Mouse (Mus musculus): ENCODE measurements at regions not wholly inside any gene's neighbourhood (a gene's known extent, or its start where the extent isn't known, plus 50 kb on each side); places are given as distances from the start of the nearest gene placed in this dataset.

DNA sequence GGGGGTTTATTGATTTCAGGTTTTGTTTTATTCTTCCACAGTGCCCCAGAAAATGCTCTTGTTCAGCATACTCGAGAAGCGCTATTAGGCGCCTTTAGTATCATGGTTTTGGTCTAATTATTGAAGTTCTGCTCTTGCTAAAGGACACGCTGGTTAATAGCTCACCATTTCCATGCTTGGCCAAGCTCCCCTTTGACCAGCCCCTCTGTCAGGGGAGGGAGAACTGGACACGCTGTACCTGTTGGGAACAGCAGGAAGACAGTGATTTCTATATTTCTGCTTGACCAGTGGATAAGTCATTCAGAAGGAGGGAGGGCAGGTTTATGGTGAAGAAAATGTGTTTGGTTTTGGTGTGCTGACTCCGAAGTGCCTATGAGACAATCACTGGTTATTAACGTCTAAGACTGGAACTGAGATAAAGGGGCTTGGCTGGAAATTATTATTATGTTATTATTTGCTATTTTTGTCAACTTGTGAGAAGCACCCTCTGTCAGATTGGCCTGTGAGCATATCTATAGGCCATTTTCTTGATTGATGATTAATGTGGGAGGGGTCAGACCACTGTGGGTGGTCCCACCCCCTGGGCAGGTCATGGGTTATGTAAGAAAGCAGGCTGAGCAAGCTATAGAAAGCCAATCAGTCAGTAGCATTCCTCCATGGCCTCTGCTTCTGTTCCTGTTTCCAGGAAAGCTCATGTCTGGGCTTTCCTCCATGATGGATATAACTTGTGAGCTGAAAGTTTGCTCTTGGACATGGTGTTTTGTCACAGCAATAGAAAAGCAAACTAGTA, 51.2 kb upstream of the Tanc2 start:
- DNase-seq, result no peak

DNA sequence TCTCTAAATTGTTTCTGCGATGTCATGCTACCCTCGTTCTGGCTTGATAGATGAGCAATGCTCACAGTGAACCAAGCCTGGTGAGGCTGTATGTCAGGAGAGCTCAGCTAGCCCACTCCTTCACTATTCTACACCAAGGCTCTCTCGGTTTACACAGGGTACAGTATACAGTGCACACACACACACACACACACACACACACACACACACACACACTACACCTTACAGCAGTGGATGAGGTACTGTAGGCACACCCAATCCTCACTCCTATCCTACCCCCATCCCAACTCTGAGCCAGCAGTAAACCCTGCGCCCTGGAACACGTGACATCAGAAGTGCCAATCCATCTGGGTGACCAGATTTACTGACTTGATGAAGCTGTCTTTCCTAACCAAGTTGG, 57.2 kb upstream of the Tanc2 start:
- DNase-seq, result no peak

DNA sequence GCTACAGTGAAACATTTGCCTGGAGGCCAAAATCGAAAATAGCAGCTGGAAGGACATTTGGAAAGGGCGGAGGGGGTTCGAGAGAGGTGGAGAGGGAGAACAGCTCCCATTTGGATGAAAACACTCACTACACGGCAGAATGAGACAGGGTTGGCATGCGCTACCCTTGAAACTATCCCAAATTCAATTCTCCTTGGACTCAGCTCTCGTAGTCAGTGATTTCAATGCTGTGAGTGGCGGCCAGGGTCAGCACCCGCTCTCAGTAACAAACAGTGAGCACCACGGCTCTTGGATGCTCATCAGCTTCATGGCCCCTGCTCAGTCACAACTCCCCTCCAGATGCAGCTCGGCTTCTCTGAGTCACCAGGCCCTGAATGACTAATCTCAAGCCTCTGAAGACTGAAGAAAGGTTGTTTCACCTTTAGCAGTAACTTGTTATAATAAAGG, 59.1 kb upstream of the Tanc2 start:
- DNase-seq, result no peak

DNA sequence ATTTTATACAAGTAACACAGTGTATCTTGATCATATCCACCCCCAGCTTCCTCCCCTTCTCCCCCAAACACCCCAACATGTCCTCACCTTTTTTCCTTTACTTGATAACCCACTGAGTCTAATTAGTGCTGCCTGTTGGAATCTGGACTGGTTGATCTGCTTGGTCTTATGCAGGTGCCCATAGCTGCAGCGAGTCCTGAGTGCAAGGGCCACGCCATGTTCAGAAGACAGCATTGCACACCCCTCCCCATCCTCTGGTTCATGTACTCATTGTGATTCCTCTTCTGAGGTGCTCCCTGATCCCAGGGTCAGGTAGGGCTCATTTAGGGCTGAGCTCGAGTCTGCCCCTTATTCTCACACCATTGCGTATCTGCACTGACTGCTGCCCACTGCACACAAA, 63.7 kb upstream of the Tanc2 start:
- no peak for DNase-seq

DNA sequence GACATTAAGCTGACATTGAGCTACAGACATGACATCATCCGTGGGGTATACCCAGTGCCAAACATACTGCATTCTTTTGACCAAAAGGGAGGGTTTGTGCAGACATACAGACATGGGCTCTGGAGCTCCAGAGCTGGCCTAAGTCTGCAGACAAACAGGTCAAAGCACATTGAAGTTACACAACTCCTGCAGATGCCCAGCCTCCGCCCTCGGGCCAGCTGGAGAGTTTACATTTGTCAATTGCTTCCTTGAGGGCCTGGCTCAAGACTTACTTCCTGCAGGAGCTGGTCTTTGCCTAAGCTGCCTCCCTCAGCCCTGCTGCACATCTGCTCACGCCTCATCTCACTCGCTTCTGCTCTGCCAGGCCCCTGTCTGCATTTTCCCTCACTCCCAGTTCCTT, 64.2 kb upstream of the Tanc2 start:
- no peak for DNase-seq

DNA sequence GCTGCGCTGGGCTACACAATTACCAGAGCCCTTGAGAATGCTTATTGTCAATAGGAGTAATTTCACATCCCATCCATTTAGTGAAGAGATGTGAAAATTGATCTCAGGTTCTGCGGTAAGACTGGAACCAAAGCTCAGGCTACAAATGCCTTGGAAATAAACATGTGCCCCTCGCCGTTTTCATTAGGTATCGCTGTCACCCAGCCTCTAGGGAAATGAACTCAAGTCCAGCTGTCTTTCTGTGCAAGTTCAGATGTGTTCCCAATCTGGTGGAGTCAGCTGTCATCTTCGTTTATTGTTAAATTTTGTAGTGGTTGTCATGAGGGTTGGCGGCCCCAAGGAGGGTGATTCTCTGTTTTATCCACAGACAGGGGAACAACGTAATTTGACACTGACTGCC, 65.4 kb upstream of the Tanc2 start:
- no peak for DNase-seq

DNA sequence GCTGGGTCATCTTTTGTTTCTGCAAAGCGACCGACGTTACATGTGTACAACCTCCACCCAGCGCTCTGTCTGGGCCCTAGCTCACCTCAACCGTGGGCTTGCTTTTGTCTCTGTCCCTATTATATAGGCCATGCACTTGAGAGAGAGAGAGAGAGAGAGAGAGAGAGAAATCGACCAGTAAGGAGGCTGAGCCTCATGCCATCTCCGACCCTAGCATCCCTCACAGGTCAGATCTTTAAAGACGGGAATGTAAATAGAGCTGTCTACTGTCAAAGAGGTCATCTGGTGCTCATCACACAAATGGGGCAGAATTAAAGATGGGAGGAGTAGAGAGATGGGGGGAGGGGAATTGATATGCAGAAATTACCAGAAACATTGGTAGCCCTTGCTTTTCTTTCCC, 66.0 kb upstream of the Tanc2 start:
- DNase-seq, result no peak

DNA sequence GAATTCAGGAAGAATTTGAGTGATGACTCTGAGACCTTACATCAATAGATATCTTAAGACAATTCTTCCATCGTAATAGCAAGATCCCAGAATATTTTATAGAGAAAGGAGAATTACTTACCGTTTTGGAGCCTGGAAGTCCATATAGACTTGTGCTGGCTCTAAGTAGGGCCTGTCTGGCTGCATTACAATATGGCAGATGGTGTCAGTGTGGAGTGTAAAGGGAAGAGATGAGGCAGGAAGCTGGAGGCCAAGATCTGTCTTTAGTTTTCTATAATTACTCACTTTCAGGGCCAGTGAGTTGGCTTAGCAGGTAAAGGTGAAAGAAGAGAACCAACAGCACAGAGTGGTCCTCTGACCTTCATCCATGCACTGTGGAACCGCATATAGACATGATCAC, 63.9 kb upstream of the March10 start:
- peak; percentile 49 for DNase-seq

DNA sequence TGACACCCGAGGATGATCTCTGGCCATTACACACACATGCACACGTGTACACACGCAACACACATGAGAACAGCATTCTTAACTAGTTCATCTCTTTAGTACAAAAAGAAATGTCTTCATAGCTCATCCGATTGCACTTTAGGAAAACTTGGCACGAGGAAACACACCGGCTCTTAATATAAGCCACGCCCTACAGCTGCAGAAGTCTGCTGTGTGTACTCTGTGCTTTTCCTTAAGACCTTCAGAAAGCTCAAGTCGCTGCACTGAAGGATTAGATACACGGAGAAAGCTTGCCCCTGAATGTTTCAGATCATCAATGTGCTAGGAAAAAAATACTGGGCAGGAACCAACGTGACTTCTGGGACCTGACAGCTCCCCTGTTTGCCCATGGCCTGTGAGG, 56.7 kb upstream of the March10 start:
- no peak for DNase-seq

DNA sequence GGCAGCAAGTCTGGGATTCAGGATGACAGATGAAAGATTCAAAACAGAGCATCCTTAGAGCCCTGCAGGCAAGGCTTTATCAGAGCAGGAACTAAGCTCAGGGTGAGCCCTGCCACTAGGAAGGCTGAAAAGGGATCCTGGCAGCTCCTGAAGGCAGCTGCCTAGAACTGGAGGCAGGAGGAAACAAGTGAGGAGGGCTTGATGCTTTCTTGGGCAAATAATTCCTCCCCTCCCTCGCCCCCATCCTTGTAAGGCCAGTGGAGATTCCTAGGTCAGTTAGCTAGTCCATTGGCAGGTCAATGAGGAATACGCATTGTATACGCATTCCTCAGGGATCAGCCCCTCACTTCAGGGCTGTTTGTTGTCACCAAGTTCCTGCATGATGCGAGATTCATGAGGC, 54.1 kb upstream of the March10 start:
- no peak for DNase-seq

DNA sequence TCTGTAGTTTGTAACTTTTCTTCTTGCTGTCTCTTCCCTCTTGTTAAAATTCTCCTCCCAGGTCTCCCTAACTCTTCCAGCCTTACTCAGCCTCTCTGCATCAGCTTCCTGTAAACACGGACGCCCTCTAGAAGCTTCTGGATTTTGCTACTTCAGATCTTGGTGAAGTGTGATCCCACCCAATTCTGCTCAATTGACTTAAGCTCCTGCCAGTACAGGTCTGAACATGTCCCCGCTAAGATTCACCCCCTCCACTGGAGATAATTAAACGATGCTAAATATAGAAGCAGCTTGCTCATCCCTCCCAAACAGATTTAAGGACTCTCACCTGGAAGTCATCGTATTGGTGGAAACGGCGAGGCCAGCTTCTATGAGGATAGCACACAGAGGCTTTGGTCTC, 53.5 kb upstream of the March10 start:
- no peak for DNase-seq

DNA sequence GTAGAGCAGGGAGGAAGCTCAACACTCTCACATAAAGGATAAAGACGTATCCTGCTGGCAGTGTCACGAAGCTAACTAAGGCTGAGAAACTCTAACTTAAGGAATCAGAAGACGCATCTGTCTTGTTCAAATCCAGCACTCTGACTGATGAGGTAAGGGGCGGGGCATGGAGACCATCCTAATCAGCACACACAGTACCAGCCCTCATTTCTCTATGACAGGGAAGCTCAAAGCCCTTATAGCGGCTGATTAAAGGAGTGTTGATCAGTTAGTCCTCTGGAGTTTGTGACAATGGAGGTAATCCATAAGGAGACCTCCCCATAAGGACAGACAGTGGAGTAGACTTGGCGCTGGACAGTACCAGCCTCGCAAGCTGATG, 52.1 kb upstream of the March10 start:
- DNase-seq, result no peak

DNA sequence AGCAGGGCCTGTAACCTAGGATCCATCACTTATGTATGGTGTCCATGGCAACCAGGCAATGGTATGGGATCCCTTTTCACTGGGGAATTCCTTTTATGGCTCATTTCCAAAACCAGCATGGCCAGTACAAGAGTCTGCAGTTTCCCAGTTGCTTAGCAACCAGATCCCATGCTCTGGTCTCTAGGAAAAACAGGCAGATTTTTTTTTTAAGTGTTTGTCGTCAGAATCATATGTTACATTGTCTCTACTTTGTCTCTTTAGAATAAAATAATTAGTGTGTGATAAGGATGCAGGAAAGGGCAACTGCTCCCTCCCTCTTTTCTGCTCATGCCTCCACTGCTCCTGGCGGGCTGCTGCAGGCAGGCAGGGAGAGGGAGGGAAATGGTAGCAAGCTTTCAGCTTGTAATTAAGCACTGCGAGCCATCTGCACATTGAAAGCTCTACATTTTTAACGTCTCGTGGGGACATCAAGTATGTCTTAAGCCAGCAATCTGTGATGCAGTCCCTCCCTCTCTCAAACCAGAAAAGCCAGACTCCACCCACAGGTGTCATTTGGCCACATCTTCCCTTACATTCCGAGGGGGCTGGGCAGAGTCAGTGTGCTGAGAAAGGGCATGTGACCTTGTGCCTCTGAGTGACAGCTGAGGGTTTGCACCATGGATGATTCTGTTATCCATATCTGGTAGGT, 51.6 kb upstream of the March10 start:
- no peak for DNase-seq

DNA sequence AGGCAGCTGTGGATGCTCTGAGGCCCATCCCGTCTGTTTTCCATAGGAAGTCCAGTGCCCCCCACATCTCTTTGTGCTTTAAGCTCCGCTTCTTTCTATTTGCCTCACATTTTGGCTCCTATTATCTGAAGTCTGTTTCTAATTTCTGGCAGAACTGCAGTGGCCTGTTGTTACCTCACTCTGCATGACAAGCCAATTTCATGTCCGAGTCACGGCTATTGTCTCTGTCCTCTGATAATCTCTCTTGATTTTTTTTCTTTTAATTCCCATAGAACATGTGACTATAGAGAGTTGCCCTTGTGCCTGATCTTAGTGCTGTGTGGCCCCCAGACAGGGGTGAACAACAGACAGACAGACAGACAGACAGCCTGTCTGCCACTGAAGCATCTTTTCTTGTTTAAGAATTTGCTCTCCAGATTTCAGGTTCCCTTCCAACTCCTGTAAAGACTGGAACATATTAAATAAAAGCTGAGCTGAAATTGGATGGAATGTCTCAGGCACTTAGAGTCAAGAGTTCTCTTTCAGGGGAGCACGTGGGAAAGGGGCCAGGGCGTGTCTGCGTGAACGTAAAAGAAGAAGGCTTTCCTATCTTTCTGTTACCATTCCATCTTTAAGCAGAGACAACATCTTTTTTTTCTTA, 50.9 kb upstream of the March10 start:
- no peak for DNase-seq

Data from cerebellum, adult 9-11 months (tissue).